Mouse (Mus musculus): Measurements from ENCODE around the gene Krt9. TPM values are rescaled to one million over a fixed set of nuclear protein-coding genes. Genes with fewer than 3 reads are reported as not detected.

The Krt9 gene
- 6.8 TPM for polyA plus RNA-seq (2015; fragmentation: Illumina TruSeq; extraction: RNeasy Lipid Tissue Mini Kit (QIAGEN cat#74804); ENCODE audit: low read depth, low replicate concordance)

DNA sequence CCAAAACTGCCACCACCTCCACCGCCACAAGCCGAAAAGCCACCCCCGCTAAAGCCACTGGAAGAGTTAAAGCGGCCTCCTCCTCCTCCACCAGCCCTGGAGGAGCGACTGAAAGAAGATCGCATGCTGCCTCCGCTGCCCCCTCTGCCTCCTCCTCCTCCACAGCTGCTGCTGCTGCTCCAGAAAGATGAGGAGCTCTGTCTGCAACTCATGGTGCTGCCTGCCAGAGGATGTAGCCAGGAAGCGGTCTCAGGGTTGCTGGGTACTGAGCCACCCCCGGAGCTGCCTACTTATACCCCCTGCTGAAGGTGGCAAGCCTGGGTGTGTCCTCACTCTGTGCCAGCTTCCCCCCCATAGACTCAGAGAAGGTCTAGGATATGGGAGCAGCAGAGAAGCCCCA lies at the start of gene Krt9:
Gene Krt9 (minus strand): TSS at position 255 of the 400 bp plus-strand sequence.

DNA sequence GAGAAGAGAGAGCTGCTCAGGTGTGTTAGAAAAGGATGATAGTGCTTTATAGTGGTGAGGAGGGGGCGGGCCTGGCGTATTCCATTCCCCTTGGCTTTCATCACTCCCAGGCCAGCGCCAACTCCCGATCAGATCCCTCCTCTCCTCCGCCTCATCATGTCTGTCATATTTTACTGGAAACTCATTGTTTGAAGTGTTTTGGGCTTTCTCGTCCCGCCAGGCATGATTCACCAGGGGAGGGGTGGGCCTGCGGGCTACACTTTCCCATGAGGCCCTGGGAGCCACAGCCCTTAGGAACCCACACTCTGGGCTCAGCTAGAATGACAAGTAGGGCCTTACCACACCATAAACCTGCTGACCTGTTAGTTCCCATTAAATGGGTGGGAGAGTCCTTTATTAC lies 14.5 kb upstream of the Krt9 start, which contains the start of gene Krt14:
Gene Krt14 (minus strand): TSS at position 51 of the 400 bp plus-strand sequence.

DNA sequence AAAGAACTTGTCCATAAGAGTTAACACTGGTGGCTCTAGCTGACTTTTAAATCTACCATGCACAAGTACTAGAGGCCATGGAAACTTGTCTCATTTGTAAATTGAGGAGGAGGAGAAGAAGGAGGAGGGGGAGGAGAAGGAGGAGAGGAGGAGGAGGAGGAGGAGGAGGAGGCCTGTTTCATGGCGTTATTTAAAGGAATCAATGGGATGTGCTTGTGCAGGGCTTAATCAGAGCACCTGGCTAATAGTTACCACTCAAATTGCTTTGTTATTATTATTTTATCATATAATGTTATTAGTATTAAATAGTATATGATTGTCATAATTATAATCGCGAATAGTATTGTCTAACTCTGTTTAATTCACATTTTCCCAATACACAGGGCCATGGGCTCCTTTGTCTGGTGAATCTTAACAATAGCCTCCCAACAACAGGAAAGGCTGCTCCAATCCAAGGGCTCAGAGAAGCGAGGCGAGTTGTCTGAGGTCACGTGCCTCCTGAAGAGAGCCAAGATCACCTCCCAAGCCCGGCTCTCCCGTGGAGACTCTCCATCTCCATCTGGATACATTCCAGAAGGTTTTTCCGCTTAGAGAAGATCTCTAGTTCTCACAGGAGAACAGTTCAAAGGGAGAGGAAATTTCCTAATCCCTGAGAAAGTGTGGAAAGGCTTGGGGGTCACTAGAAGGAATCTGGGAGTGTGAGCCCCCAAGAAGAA lies 44.3 kb downstream of the Krt9 start, which contains the start of gene Krt19:
Gene Krt19 (minus strand): TSS at position 51 of the 716 bp plus-strand sequence.

Other genes starting within 250 kb of the Krt9 start
- gene Krtap9-5, start 244.8 kb downstream of the Krt9 start, polyA plus RNA-seq (2015; fragmentation: Illumina TruSeq; extraction: RNeasy Lipid Tissue Mini Kit (QIAGEN cat#74804); ENCODE audit: low read depth, low replicate concordance): not detected
- gene Krtap29-1, start 214.2 kb downstream of the Krt9 start, polyA plus RNA-seq (2015; fragmentation: Illumina TruSeq; extraction: RNeasy Lipid Tissue Mini Kit (QIAGEN cat#74804); ENCODE audit: low read depth, low replicate concordance): not detected
- gene Krtap16-1, start 206.6 kb downstream of the Krt9 start, polyA plus RNA-seq (2015; fragmentation: Illumina TruSeq; extraction: RNeasy Lipid Tissue Mini Kit (QIAGEN cat#74804); ENCODE audit: low read depth, low replicate concordance): not detected
- gene Krtap17-1, start 199.3 kb downstream of the Krt9 start, polyA plus RNA-seq (2015; fragmentation: Illumina TruSeq; extraction: RNeasy Lipid Tissue Mini Kit (QIAGEN cat#74804); ENCODE audit: low read depth, low replicate concordance): not detected
- gene Krt33a, start 177.0 kb downstream of the Krt9 start, polyA plus RNA-seq (2015; fragmentation: Illumina TruSeq; extraction: RNeasy Lipid Tissue Mini Kit (QIAGEN cat#74804); ENCODE audit: low read depth, low replicate concordance): not detected
- gene Krt33b, start 163.4 kb downstream of the Krt9 start, polyA plus RNA-seq (2015; fragmentation: Illumina TruSeq; extraction: RNeasy Lipid Tissue Mini Kit (QIAGEN cat#74804); ENCODE audit: low read depth, low replicate concordance): not detected
- gene Krt34, start 151.7 kb downstream of the Krt9 start, polyA plus RNA-seq (2015; fragmentation: Illumina TruSeq; extraction: RNeasy Lipid Tissue Mini Kit (QIAGEN cat#74804); ENCODE audit: low read depth, low replicate concordance): not detected
- not detected for gene Krt31, start 142.7 kb downstream of the Krt9 start, polyA plus RNA-seq (2015; fragmentation: Illumina TruSeq; extraction: RNeasy Lipid Tissue Mini Kit (QIAGEN cat#74804); ENCODE audit: low read depth, low replicate concordance)
- not detected for gene Krt32, start 105.0 kb downstream of the Krt9 start, polyA plus RNA-seq (2015; fragmentation: Illumina TruSeq; extraction: RNeasy Lipid Tissue Mini Kit (QIAGEN cat#74804); ENCODE audit: low read depth, low replicate concordance)
- not detected for gene Krt35, start 97.0 kb downstream of the Krt9 start, polyA plus RNA-seq (2015; fragmentation: Illumina TruSeq; extraction: RNeasy Lipid Tissue Mini Kit (QIAGEN cat#74804); ENCODE audit: low read depth, low replicate concordance)
- gene Krt36, start 87.6 kb downstream of the Krt9 start, polyA plus RNA-seq (2015; fragmentation: Illumina TruSeq; extraction: RNeasy Lipid Tissue Mini Kit (QIAGEN cat#74804); ENCODE audit: low read depth, low replicate concordance): not detected
- gene Krt13, start 71.7 kb downstream of the Krt9 start, polyA plus RNA-seq (2015; fragmentation: Illumina TruSeq; extraction: RNeasy Lipid Tissue Mini Kit (QIAGEN cat#74804); ENCODE audit: low read depth, low replicate concordance): not detected
- gene Krt15, start 57.3 kb downstream of the Krt9 start, polyA plus RNA-seq (2015; fragmentation: Illumina TruSeq; extraction: RNeasy Lipid Tissue Mini Kit (QIAGEN cat#74804); ENCODE audit: low read depth, low replicate concordance): 0.94 TPM
- gene Krt19, start 44.6 kb downstream of the Krt9 start, polyA plus RNA-seq (2015; fragmentation: Illumina TruSeq; extraction: RNeasy Lipid Tissue Mini Kit (QIAGEN cat#74804); ENCODE audit: low read depth, low replicate concordance): not detected
- gene Krt14, start 14.3 kb upstream of the Krt9 start, polyA plus RNA-seq (2015; fragmentation: Illumina TruSeq; extraction: RNeasy Lipid Tissue Mini Kit (QIAGEN cat#74804); ENCODE audit: low read depth, low replicate concordance): not detected
- not detected for gene Krt16, start 55.7 kb upstream of the Krt9 start, polyA plus RNA-seq (2015; fragmentation: Illumina TruSeq; extraction: RNeasy Lipid Tissue Mini Kit (QIAGEN cat#74804); ENCODE audit: low read depth, low replicate concordance)
- not detected for gene Krt17, start 67.8 kb upstream of the Krt9 start, polyA plus RNA-seq (2015; fragmentation: Illumina TruSeq; extraction: RNeasy Lipid Tissue Mini Kit (QIAGEN cat#74804); ENCODE audit: low read depth, low replicate concordance)
- gene Krt42, start 76.6 kb upstream of the Krt9 start, polyA plus RNA-seq (2015; fragmentation: Illumina TruSeq; extraction: RNeasy Lipid Tissue Mini Kit (QIAGEN cat#74804); ENCODE audit: low read depth, low replicate concordance): not detected
- gene Eif1, start 126.6 kb upstream of the Krt9 start, polyA plus RNA-seq (2015; fragmentation: Illumina TruSeq; extraction: RNeasy Lipid Tissue Mini Kit (QIAGEN cat#74804); ENCODE audit: low read depth, low replicate concordance): 796 TPM
- not detected for gene Gast, start 141.2 kb upstream of the Krt9 start, polyA plus RNA-seq (2015; fragmentation: Illumina TruSeq; extraction: RNeasy Lipid Tissue Mini Kit (QIAGEN cat#74804); ENCODE audit: low read depth, low replicate concordance)
- gene Hap1, start 162.9 kb upstream of the Krt9 start, polyA plus RNA-seq (2015; fragmentation: Illumina TruSeq; extraction: RNeasy Lipid Tissue Mini Kit (QIAGEN cat#74804); ENCODE audit: low read depth, low replicate concordance): 104 TPM
- gene Jup, start 204.5 kb upstream of the Krt9 start, polyA plus RNA-seq (2015; fragmentation: Illumina TruSeq; extraction: RNeasy Lipid Tissue Mini Kit (QIAGEN cat#74804); ENCODE audit: low read depth, low replicate concordance): 33.4 TPM
- 19.1 TPM for gene P3h4, start 221.6 kb upstream of the Krt9 start, polyA plus RNA-seq (2015; fragmentation: Illumina TruSeq; extraction: RNeasy Lipid Tissue Mini Kit (QIAGEN cat#74804); ENCODE audit: low read depth, low replicate concordance)
- 5.4 TPM for gene Fkbp10, start 222.5 kb upstream of the Krt9 start, polyA plus RNA-seq (2015; fragmentation: Illumina TruSeq; extraction: RNeasy Lipid Tissue Mini Kit (QIAGEN cat#74804); ENCODE audit: low read depth, low replicate concordance)
- gene Nt5c3b, start 248.6 kb upstream of the Krt9 start, polyA plus RNA-seq (2015; fragmentation: Illumina TruSeq; extraction: RNeasy Lipid Tissue Mini Kit (QIAGEN cat#74804); ENCODE audit: low read depth, low replicate concordance): 82.3 TPM
- gene Klhl10, start 248.7 kb upstream of the Krt9 start, polyA plus RNA-seq (2015; fragmentation: Illumina TruSeq; extraction: RNeasy Lipid Tissue Mini Kit (QIAGEN cat#74804); ENCODE audit: low read depth, low replicate concordance): 0.43 TPM